Mouse (Mus musculus) forebrain, postnatal 0 days (tissue): ENCODE data around the gene Smarcd3. TPM values are rescaled to one million over a fixed set of nuclear protein-coding genes. Genes with fewer than 3 reads are reported as not detected.

ENCODE experiments used
- ATAC-seq: fragments of 200-750 bp; cut with Nextera tagmentation; 2 replicates; pipeline ENCODE4 v1.8.0; 2017; ENCODE audit warnings: mild to moderate bottlenecking, moderate library complexity
- DNase-seq: peaks from one replicate; pipeline ENCODE4 v3.0.0-alpha.2; 2015
- H3K27ac ChIP-seq: fragments of 300-500 bp; sonication (generic); 2 replicates; pipeline ENCODE4 v1.5.1; 2014; ENCODE audit warnings: low read depth, mild to moderate bottlenecking, antibody characterized with exemption, low read length, moderate library complexity, mixed read lengths
- H3K27me3 ChIP-seq: fragments of 300-500 bp; sonication (generic); 2 replicates; pipeline ENCODE4 v1.6.1; 2014; ENCODE audit warnings: mild to moderate bottlenecking, low read length, mixed read lengths; ENCODE audit not compliant: insufficient read depth
- H3K36me3 ChIP-seq: fragments of 300-500 bp; sonication (generic); 2 replicates; pipeline ENCODE4 v1.6.1; 2014; ENCODE audit warnings: mild to moderate bottlenecking, moderate library complexity; ENCODE audit not compliant: insufficient read depth
- H3K4me1 ChIP-seq: fragments of 300-500 bp; sonication (generic); 2 replicates; pipeline ENCODE4 v1.6.1; 2014; ENCODE audit warnings: antibody characterized with exemption; ENCODE audit not compliant: insufficient read depth
- H3K4me2 ChIP-seq: fragments of 300-500 bp; sonication (generic); 2 replicates; pipeline ENCODE4 v1.6.1; 2014; ENCODE audit warnings: low read depth, mild to moderate bottlenecking, moderate library complexity
- H3K4me3 ChIP-seq: fragments of 300-500 bp; sonication (generic); 2 replicates; pipeline ENCODE4 v1.5.1; 2014; ENCODE audit warnings: low read depth, low read length, mixed read lengths
- H3K9ac ChIP-seq: fragments of 300-500 bp; sonication (generic); 2 replicates; pipeline ENCODE4 v1.6.1; 2014; ENCODE audit warnings: mild to moderate bottlenecking
- H3K9me3 ChIP-seq: fragments of 300-500 bp; sonication (generic); 2 replicates; pipeline ENCODE4 v1.6.1; 2016; ENCODE audit warnings: low read length
- CTCF ChIP-seq: sonication (generic); IDR thresholded peaks from 2 replicates; pipeline ENCODE4 v1.5.1; 2016; ENCODE audit warnings: antibody characterized with exemption, control low read depth, low read depth
- WGBS: fragments of 180-500 bp; shearing (Covaris S2); extraction: QIAGEN DNeasy Blood & Tissue Kit; methylation state at CpG from one replicate; pipeline ENCODE4 v1.1.7; 2014; 5-methylcytosine and 5-hydroxymethylcytosine counted together
- polyA plus RNA-seq: library from polyadenylated mRNA; unstranded; fragments of >200 nt; fragmentation: Nextera tagmentation; extraction: Ambion mirVana; gene quantifications from 2 replicates; pipeline ENCODE4 v1.2.1, GENCODE M21; 2015
- total RNA-seq: library from RNA; depleted of rRNA; stranded (reverse); fragments of >200 nt; gene quantifications from 2 replicates; pipeline ENCODE4 v1.2.3, GENCODE M21; 2014

Gene Smarcd3
- total and polyA plus RNA-seq, 2 experiments from 2014 or later: 168 to 272 TPM

DNA sequence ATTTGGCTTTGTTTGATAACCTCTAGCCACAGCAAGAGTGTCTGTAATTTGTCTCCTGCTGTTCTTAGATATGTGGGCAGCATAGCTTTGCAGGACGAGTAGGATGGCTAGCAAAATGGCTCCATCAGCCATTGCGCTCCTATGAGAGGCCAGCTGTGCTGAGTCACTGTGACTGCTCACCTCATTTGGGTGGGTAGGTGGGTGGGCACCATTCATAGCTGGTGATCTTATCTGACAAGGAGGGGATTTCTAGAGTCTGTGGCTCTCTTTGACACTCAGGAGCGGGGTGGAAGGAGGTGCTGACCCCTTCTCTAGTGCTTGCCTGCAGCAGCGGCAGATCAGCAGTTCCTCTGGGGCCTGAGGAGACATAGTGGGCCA is 37.0 kb downstream of the Smarcd3 start:
- Histone ChIP-seq H3K4me3 (peak overlapping the region; percentile 79), H3K27ac (peak overlapping the region; percentile 88), H3K9ac (peak overlapping the region; percentile 83), H3K36me3 (peaks cover 35% of the 10 kb centered on the region), H3K4me2 (peak overlapping the region; percentile 88), H3K4me1 (peaks cover 10% of the 10 kb centered on the region), H3K9me3 (no peaks in the 10 kb centered on the region), H3K27me3 (no peaks in the 10 kb centered on the region)
- 28% methylated on average over 4 of the region's 4 CpGs for WGBS
- no peak for TF ChIP-seq CTCF
- peak; percentile 28 for ATAC-seq
- peak; percentile 33 for DNase-seq

DNA sequence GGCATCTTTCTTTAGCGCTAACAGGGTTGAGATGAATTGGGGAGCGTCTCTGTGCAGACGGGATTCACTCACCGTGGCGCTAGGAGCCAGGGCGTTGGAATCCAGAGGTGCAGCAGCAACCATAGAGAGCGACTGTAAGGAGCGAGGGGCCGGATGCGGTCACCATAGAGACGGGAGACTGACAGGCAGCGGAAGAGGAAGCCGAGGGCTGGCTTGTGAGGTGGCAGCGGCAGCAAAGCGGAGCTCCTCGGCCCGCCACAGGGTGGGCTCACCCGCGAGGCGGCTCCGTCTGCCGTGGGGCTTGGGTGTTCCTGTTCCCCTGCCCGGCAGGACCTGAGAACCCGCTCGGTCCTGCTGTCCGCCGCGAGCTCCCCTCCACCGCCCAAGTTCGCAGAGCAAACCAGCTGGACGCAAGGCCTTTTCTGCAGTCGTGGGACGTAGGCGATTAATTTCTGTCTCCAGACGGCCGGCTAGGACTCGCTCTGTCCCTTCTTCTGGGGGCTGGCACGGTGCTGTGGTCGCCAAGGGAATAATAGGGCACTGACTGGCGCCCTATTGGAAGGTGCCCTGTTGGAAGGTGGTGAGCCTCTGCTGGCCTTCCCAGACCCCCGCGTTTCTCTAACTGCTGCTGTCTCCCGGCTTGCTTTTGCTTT is 37.5 kb downstream of the Smarcd3 start, which contains the start of gene Chpf2:
TSS of gene Chpf2 (plus strand) at position 195 of the 653 bp plus-strand sequence.
- Histone ChIP-seq H3K36me3 (peaks cover 30% of the 10 kb centered on the region), H3K4me3 (peak within 1 kb of the TSS; percentile 79), H3K27ac (peak within 1 kb of the TSS; percentile 88), H3K9me3 (no peaks in the 10 kb centered on the region), H3K9ac (peak within 1 kb of the TSS; percentile 83), H3K4me2 (peak within 1 kb of the TSS; percentile 88), H3K27me3 (no peaks in the 10 kb centered on the region), H3K4me1 (peaks cover 10% of the 10 kb centered on the region)
- DNase-seq: peak; percentile 91
- under 1% methylated on average over 43 of the region's 43 CpGs for WGBS
- peak; percentile 36; the same call in 1 of the 2 replicates for TF ChIP-seq CTCF
- peak; percentile 96 for ATAC-seq

DNA sequence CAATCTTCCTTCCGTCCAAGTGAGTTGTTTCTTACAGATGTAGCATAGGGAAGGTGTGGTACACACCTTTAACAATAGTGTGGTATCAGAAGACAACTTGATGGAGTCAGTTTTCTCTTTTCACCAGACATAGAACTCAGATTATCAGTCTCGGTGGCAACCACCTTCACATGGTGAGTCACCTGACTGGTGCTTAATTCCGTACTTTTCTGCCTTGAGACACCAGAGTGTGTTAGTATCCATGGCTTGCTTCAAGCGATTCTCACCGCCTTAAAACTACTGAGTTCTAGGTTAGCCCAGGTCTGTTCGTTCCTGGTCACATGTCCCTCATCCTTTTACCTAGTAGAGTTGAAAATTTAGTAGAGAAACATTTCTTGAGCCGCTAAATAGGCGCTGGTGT is 38.1 kb downstream of the Smarcd3 start:
- no peak for TF ChIP-seq CTCF
- Histone ChIP-seq H3K9ac (peak overlapping the region; percentile 83), H3K4me2 (peak overlapping the region; percentile 88), H3K4me1 (peaks cover 10% of the 10 kb centered on the region), H3K9me3 (no peaks in the 10 kb centered on the region), H3K27ac (peak overlapping the region; percentile 88), H3K27me3 (no peaks in the 10 kb centered on the region), H3K4me3 (peak overlapping the region; percentile 79), H3K36me3 (peaks cover 24% of the 10 kb centered on the region)
- 6% methylated on average over 8 of the region's 8 CpGs for WGBS
- DNase-seq (peak; percentile 34), ATAC-seq (peak; percentile 37; the same call in 1 of the 2 replicates)

DNA sequence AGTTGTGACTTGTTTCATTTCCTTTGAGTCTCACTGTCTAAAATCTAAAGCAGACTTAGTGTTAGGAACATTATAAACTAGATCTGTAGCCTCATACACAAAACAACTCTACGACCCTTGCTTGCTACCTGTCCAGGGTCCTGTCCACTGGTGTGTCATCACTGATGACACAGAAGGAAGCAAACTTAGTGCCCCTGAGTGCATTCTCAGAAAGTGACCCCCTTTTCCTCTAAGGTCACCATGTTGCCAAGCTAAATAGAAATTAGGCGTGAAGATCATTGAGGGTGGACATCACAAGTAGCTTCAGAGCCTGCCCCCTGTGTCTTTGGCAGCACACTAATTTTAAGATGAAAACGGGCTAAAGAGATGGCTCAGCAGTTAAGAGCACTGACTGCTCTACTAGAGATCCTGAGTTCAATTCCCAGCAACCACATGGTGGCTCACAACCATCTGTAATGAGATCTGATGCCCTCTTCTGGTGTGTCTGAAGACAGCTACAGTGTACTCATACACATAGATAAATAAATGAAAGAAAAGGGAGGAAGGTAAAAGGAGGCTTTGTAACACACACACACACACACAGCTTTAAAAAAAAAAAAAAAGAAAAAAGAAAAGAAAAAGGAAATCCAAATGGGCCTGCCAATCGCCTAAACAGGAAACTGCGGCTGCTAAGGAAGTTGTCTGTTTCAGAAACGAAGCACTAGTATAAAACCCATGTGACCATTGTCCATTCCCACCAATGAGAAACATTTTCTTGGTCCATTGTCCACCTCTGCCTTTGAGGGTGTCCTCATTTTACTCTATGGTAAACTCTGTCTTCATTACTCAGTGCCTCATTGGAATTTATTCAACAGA is 45.9 kb downstream of the Smarcd3 start:
- no peak overlapping the region for H3K27ac ChIP-seq
- peak overlapping the region; percentile 64 for H3K4me2 ChIP-seq
- WGBS: 70% methylated on average over 6 of the region's 6 CpGs
- ATAC-seq (no peak), DNase-seq (no peak)
- H3K27me3 ChIP-seq: no peaks in the 10 kb centered on the region
- peak overlapping the region; percentile 56 for H3K4me3 ChIP-seq
- peaks cover 8% of the 10 kb centered on the region; the same call in 1 of the 2 replicates for H3K4me1 ChIP-seq
- H3K9ac ChIP-seq: peak overlapping the region; percentile 25; the same call in 1 of the 2 replicates
- peaks cover 16% of the 10 kb centered on the region for H3K36me3 ChIP-seq
- TF ChIP-seq CTCF: no peak; the same call in 1 of the 2 replicates
- H3K9me3 ChIP-seq: no peaks in the 10 kb centered on the region

DNA sequence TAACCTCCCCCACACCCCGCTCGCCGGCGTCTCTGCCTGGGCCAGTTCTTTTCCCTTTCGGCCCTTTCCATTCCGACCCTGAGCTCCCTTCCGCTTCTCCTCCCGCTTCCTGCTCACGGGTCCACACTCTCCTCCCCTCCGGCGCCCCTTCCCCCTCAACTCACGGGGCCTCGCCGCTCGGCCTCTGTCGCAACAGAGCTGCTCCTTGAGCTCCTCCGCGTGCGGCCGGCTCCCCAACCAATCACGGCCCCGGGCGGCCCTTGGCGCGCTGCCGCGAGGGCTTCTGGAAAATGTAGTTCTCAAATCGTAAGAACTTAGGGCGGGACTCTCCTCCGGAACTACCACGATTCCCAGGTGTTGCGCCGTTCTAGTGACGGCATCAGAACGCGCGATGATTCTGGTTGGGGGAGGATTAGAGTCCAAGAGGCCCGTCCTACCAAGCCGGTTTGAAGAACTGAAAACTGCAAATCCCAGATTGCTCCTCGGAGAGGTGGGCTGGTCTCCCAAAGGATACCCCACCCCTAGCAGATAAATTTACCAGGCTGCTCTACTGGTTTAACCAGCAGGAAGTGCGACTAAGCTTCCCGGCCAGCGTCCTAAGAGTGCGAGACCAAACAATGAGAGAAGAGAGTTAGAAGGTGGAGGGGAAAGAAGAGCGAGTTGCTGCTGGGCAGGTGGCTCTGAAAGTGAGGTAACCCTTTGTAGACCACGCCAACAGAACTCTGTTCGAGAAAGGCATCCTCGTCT is 46.9 kb downstream of the Smarcd3 start, which contains the start of gene Abcf2:
TSS of gene Abcf2 (minus strand) at position 285 of the 747 bp plus-strand sequence.
- DNase-seq: peak; percentile 100
- TF ChIP-seq CTCF: no peak
- peak; percentile 97 for ATAC-seq
- Histone ChIP-seq H3K36me3 (peaks cover 26% of the 10 kb centered on the region), H3K9me3 (no peaks in the 10 kb centered on the region), H3K9ac (peak within 1 kb of the TSS; percentile 53), H3K4me3 (peak within 1 kb of the TSS; percentile 56), H3K4me2 (peak within 1 kb of the TSS; percentile 83), H3K27ac (peak within 1 kb of the TSS; percentile 58; the same call in 1 of the 2 replicates), H3K4me1 (peaks cover 8% of the 10 kb centered on the region; the same call in 1 of the 2 replicates), H3K27me3 (no peaks in the 10 kb centered on the region)
- WGBS: under 1% methylated on average over 48 of the region's 48 CpGs

DNA sequence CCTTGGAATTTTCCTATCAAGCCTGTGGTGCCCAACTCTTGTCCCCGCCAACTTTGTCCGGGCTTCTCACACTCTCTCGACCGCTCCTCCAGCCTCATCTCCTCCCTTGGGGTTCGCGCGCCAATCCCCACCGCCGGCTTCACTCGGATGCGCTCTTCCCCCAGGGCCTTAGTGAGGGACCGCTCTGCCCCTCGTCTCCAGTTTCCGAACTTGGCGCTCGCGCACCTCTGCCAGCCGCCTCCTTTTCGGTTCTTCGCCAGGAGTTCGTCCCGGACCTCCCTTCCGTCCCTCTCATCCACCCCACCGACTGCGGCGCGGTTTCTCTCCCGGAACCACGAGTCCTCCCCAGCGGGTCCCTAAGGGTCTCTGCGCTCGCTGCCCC is 47.4 kb downstream of the Smarcd3 start:
- 1% methylated on average over 32 of the region's 32 CpGs for WGBS
- ATAC-seq: peak; percentile 14
- DNase-seq: no peak

More for the DNA sequence above, 47.4 kb downstream of the Smarcd3 start:
- Histone ChIP-seq H3K27me3 (no peaks in the 10 kb centered on the region), H3K4me3 (peak overlapping the region; percentile 56), H3K4me2 (peak overlapping the region; percentile 83), H3K36me3 (peaks cover 31% of the 10 kb centered on the region), H3K9me3 (no peaks in the 10 kb centered on the region), H3K27ac (no peak overlapping the region), H3K9ac (peak overlapping the region; percentile 53), H3K4me1 (peaks cover 8% of the 10 kb centered on the region; the same call in 1 of the 2 replicates)
- TF ChIP-seq CTCF: no peak; the same call in 1 of the 2 replicates
